In the genomic region with DNA sequence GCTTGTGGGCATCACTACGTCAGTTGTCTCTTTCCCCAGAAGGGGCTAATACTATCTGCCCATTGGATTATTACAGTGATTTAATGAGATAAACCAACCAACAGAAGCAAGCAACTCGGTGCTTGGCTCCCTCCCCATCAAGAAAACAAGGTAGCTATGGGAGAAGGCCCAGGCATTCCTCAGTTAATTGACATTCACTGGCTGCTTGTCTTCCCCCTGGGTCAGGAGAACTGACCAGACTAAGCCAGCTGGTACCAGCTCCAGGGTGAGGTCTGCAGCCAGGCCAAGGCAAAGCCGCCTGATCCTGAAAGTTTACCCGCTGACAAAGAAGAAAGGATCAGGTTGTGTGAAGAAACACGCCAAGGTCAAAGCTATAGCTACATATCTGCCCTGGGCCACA, we compare ENCODE assay signal across 20 mouse cellular contexts. TPM values are rescaled to one million over a fixed set of nuclear protein-coding genes. Genes with fewer than 3 reads are reported as not detected.
DNase-seq lines count a peak whose midpoint lies in the region; ATAC-seq lines count a peak whose summit lies in the region.
"Had no signal": no experiment of that assay in that cellular context is flagged by ENCODE, and none has a peak within 500 bp of the region (broad histone marks: within the 10 kb centered on the region; RNA-seq: fewer than 3 reads in every experiment).

No protein-coding gene starts in this region.

- no peak overlapping the region for H3K9ac ChIP-seq in kidney, embryonic 14.5 days (ENCODE audit: low read depth, low read length)
- H3K9ac ChIP-seq in kidney, embryonic 16.5 days (replicated peaks; ENCODE audit: low read length) = no peak overlapping the region
- no peak overlapping the region for H3K9ac ChIP-seq in forebrain, embryonic 13.5 days
- H3K9ac ChIP-seq: embryonic facial prominence, embryonic 13.5 days; forebrain, postnatal 0 days; heart, embryonic 13.5 days; liver, postnatal 0 days had no signal

- H3K27me3 ChIP-seq in kidney, embryonic 14.5 days (ENCODE audit: control insufficient read depth, insufficient read depth, low read length) = no peaks in the 10 kb centered on the region
- no peaks in the 10 kb centered on the region for H3K27me3 ChIP-seq in kidney, embryonic 16.5 days (ENCODE audit: insufficient read depth, low read length)
- no peaks in the 10 kb centered on the region for H3K27me3 ChIP-seq in forebrain, embryonic 13.5 days
- H3K27me3 ChIP-seq: embryonic facial prominence, embryonic 13.5 days; heart, embryonic 13.5 days had no signal

- H3K9me3 ChIP-seq in kidney, embryonic 14.5 days (ENCODE audit: control insufficient read depth, low read length) = no peaks in the 10 kb centered on the region
- H3K9me3 ChIP-seq in kidney, embryonic 16.5 days (ENCODE audit: low read length) = no peaks in the 10 kb centered on the region
- no peaks in the 10 kb centered on the region for H3K9me3 ChIP-seq in forebrain, embryonic 13.5 days (replicated peaks)
- H3K9me3 ChIP-seq: embryonic facial prominence, embryonic 13.5 days; heart, embryonic 13.5 days; limb, embryonic 10.5 days had no signal

- WGBS in kidney, embryonic 14.5 days = 65% methylated on average over 5 of the region's 5 CpGs
- 67% methylated on average over 5 of the region's 5 CpGs for WGBS in kidney, embryonic 16.5 days
- WGBS in forebrain, embryonic 13.5 days = 82% methylated on average over 5 of the region's 5 CpGs

- no peaks in the 10 kb centered on the region for H3K4me1 ChIP-seq in kidney, embryonic 14.5 days (ENCODE audit: control insufficient read depth, insufficient read depth, low read length)
- no peaks in the 10 kb centered on the region for H3K4me1 ChIP-seq in kidney, embryonic 16.5 days (ENCODE audit: insufficient read depth, low read length)
- peaks cover 23% of the 10 kb centered on the region for H3K4me1 ChIP-seq in forebrain, embryonic 13.5 days

- no peak overlapping the region for H3K27ac ChIP-seq in kidney, embryonic 14.5 days (ENCODE audit: low read depth, low read length)
- H3K27ac ChIP-seq in kidney, embryonic 16.5 days (ENCODE audit: low read length) = peak overlapping the region; percentile 13; the same call in 1 of the 2 replicates
- no peak overlapping the region for H3K27ac ChIP-seq in forebrain, embryonic 13.5 days
- H3K27ac ChIP-seq: embryonic facial prominence, embryonic 13.5 days; heart, embryonic 13.5 days; limb, embryonic 10.5 days had no signal

- no peak overlapping the region for H3K4me3 ChIP-seq in kidney, embryonic 14.5 days (ENCODE audit: low read length)
- H3K4me3 ChIP-seq in kidney, embryonic 16.5 days (ENCODE audit: low read length) = no peak overlapping the region
- no peak overlapping the region for H3K4me3 ChIP-seq in forebrain, embryonic 13.5 days
- H3K4me3 ChIP-seq: embryonic facial prominence, embryonic 13.5 days; heart, embryonic 13.5 days; limb, embryonic 10.5 days had no signal

- H3K4me2 ChIP-seq in kidney, embryonic 14.5 days (replicated peaks; ENCODE audit: low read depth, low read length) = no peak overlapping the region
- no peak overlapping the region for H3K4me2 ChIP-seq in kidney, embryonic 16.5 days (replicated peaks; ENCODE audit: low read depth, low read length)
- no peak overlapping the region for H3K4me2 ChIP-seq in forebrain, embryonic 13.5 days
- H3K4me2 ChIP-seq: embryonic facial prominence, embryonic 13.5 days; heart, embryonic 13.5 days had no signal

- H3K36me3 ChIP-seq in kidney, embryonic 14.5 days (ENCODE audit: control insufficient read depth, insufficient read depth, low read length) = no peaks in the 10 kb centered on the region
- H3K36me3 ChIP-seq in kidney, embryonic 16.5 days (ENCODE audit: insufficient read depth, low read length) = no peaks in the 10 kb centered on the region
- no peaks in the 10 kb centered on the region for H3K36me3 ChIP-seq in forebrain, embryonic 13.5 days (ENCODE audit: poor library complexity, severe bottlenecking)
- H3K36me3 ChIP-seq: embryonic facial prominence, embryonic 13.5 days; heart, embryonic 13.5 days; limb, embryonic 10.5 days had no signal

- DNase-seq in adrenal gland, postnatal 14 days = peak; percentile 22
- no peak for DNase-seq in adrenal gland, postnatal 36 days
- peak; percentile 76 for DNase-seq in kidney, adult 11 months
- no peak for DNase-seq in testis, postnatal 14 days (ENCODE audit: low spot score)
- no peak for DNase-seq in layer of hippocampus, adult 11-12 months (ENCODE audit: low spot score)
- DNase-seq: cerebellum, adult 8-10 months; forebrain, postnatal 0 days; gastrocnemius, postnatal 14 days; liver, postnatal 0 days; midbrain, embryonic 14.5 days; thymus, postnatal 14 days had no signal

- ATAC-seq in kidney, embryonic 14.5 days (ENCODE audit: low FRiP score, low TSS enrichment) = no peak
- ATAC-seq in kidney, embryonic 16.5 days (ENCODE audit: low FRiP score, low TSS enrichment) = peak; percentile 36; the same call in 1 of the 2 replicates
- no peak for ATAC-seq in forebrain, embryonic 13.5 days

RNA-seq across cellular contexts. Expression of a gene that starts 7.1 kb away (rescaled TPM):
- 23.2 and 25.1 TPM in 2 replicates for total RNA-seq in adrenal gland, postnatal 14 days (2021)
- total RNA-seq in adrenal gland, postnatal 36 days (2021) = 10 to 100 TPM; 35.7 to 60.4 TPM
- polyA plus RNA-seq in kidney, embryonic 14.5 days (2014; fragmentation: Nextera tagmentation; extraction: Ambion mirVana) = 1.5 and 2.6 TPM in 2 replicates
- 1.4 and 1.7 TPM in 2 replicates for polyA plus RNA-seq in kidney, embryonic 16.5 days (2015; fragmentation: Nextera tagmentation; extraction: Ambion mirVana)
- polyA plus RNA-seq in forebrain, embryonic 13.5 days (2015; fragmentation: Nextera tagmentation; extraction: Ambion mirVana) = 3.5 and 4.3 TPM in 2 replicates

RNA-seq across cellular contexts. Expression of a gene that starts 7.9 kb away (rescaled TPM):
- 8.3 and 9.8 TPM in 2 replicates for total RNA-seq in adrenal gland, postnatal 14 days (2021)
- 10 to 100 TPM; 10.7 to 17.5 TPM for total RNA-seq in adrenal gland, postnatal 36 days (2021)
- polyA plus RNA-seq in kidney, embryonic 14.5 days (2014; fragmentation: Nextera tagmentation; extraction: Ambion mirVana) = 0.22 and 0.31 TPM in 2 replicates
- not detected in 2 replicates for polyA plus RNA-seq in kidney, embryonic 16.5 days (2015; fragmentation: Nextera tagmentation; extraction: Ambion mirVana)
- not detected in 2 replicates for polyA plus RNA-seq in forebrain, embryonic 13.5 days (2015; fragmentation: Nextera tagmentation; extraction: Ambion mirVana)
- polyA plus RNA-seq: embryonic facial prominence, embryonic 13.5 days; forebrain, postnatal 0 days; heart, embryonic 13.5 days; intestine, embryonic 14.5 days; limb, embryonic 10.5 days; liver, adult 2 months; liver, postnatal 0 days; small intestine, adult 2 months had no signal

Comparison
In these comparisons a context has a peak if more than half of its experiments do, and no peak if none do; other contexts are left out.
1. DNase-seq: peak in adrenal gland, postnatal 14 days (single experiment) and kidney, adult 11 months (single experiment); none in adrenal gland, postnatal 36 days (0 of 2), testis, postnatal 14 days (single experiment) and layer of hippocampus, adult 11-12 months (single experiment).